Mouse (Mus musculus) right cerebral cortex, postnatal 4 days (tissue): ENCODE measurements around the gene Coq5.

Experiments used
- DNase-seq: peaks from one replicate; pipeline ENCODE4 v3.0.0-alpha.2; 2022

Coq5 gene

GRCm38 (mm10) chr5:115312816-115313667 is 33.6 kb downstream of the Coq5 start:
- DNase-seq: no peak

GRCm38 (mm10) chr5:115313668-115313943 is 34.1 kb downstream of the Coq5 start:
- no peak for DNase-seq

GRCm38 (mm10) chr5:115316968-115317644 is 37.6 kb downstream of the Coq5 start:
- no peak for DNase-seq

- DNase-seq: no peak
These were observed 38.3 kb downstream of the Coq5 start for GRCm38 (mm10) chr5:115317645-115318328.

- DNase-seq: peak; percentile 58
These were observed 39.8 kb downstream of the Coq5 start for GRCm38 (mm10) chr5:115319004-115319940.

- DNase-seq: no peak
These were observed 46.9 kb downstream of the Coq5 start for GRCm38 (mm10) chr5:115326256-115326831.

GRCm38 (mm10) chr5:115326875-115327609 is 47.6 kb downstream of the Coq5 start, which contains the start of gene Srsf9:
Gene Srsf9, plus strand, starts transcription at chr5:115327177.
- DNase-seq: peak; percentile 97

- peak; percentile 46 for DNase-seq
These were observed 48.4 kb downstream of the Coq5 start for GRCm38 (mm10) chr5:115327610-115328548.

GRCm38 (mm10) chr5:115330955-115331354 is 51.5 kb downstream of the Coq5 start:
- DNase-seq: no peak

- DNase-seq: no peak
These were observed 54.2 kb downstream of the Coq5 start for GRCm38 (mm10) chr5:115333626-115334025.

GRCm38 (mm10) chr5:115340007-115340406 is 60.5 kb downstream of the Coq5 start:
- DNase-seq: no peak

GRCm38 (mm10) chr5:115340577-115341313 is 61.3 kb downstream of the Coq5 start, which contains the start of the genes Gatc and Triap1:
Gene Gatc, minus strand, starts transcription at chr5:115341178.
Gene Triap1, plus strand, starts transcription at chr5:115341225.
- DNase-seq: peak; percentile 94

- no peak for DNase-seq
These were observed 62.1 kb downstream of the Coq5 start for GRCm38 (mm10) chr5:115341314-115342165.
